Mouse (Mus musculus) limb, embryonic 12.5 days (tissue): ENCODE data around the gene Scg5. TPM values are rescaled to one million over a fixed set of nuclear protein-coding genes. Genes with fewer than 3 reads are reported as not detected.

Experiments used
- ATAC-seq: fragments of 200-750 bp; cut with Nextera tagmentation; 2 replicates; pipeline ENCODE4 v1.8.0; 2017; ENCODE audit warnings: low read depth, moderate TSS enrichment; ENCODE audit not compliant: insufficient number of reproducible peaks, insufficient read depth, low FRiP score, low TSS enrichment
- H3K27ac ChIP-seq: fragments of 300-500 bp; sonication (generic); 2 replicates; pipeline ENCODE4 v1.5.1; 2016; ENCODE audit warnings: mild to moderate bottlenecking, moderate library complexity
- H3K27me3 ChIP-seq: fragments of 300-500 bp; sonication (generic); 2 replicates; pipeline ENCODE4 v1.6.1; 2016; ENCODE audit warnings: mild to moderate bottlenecking, moderate library complexity
- H3K36me3 ChIP-seq: fragments of 300-500 bp; sonication (generic); 2 replicates; pipeline ENCODE4 v1.6.1; 2016; ENCODE audit warnings: mild to moderate bottlenecking, moderate library complexity
- H3K4me1 ChIP-seq: fragments of 300-500 bp; sonication (generic); replicated peaks from 2 replicates; pipeline ENCODE4 v1.6.1; 2016
- H3K4me2 ChIP-seq: fragments of 300-500 bp; sonication (generic); 2 replicates; pipeline ENCODE4 v1.6.1; 2016; ENCODE audit warnings: mild to moderate bottlenecking, moderate library complexity
- H3K4me3 ChIP-seq: fragments of 300-500 bp; sonication (generic); replicated peaks from 2 replicates; pipeline ENCODE4 v1.5.1; 2016; ENCODE audit warnings: mild to moderate bottlenecking
- H3K9ac ChIP-seq: fragments of 300-500 bp; sonication (generic); replicated peaks from 2 replicates; pipeline ENCODE4 v1.6.1; 2016; ENCODE audit warnings: mild to moderate bottlenecking, moderate library complexity
- H3K9me3 ChIP-seq: fragments of 300-500 bp; sonication (generic); 2 replicates; pipeline ENCODE4 v1.6.1; 2016; ENCODE audit warnings: mild to moderate bottlenecking, moderate library complexity
- WGBS: fragments of 180-500 bp; shearing (Covaris S2); methylation state at CpG from one replicate; pipeline ENCODE4 v1.1.7; 2016; 5-methylcytosine and 5-hydroxymethylcytosine counted together
- polyA plus RNA-seq: library from polyadenylated mRNA; unstranded; fragments of >200 nt; fragmentation: Nextera tagmentation; extraction: Ambion mirVana; gene quantifications from 2 replicates; pipeline ENCODE4 v1.2.1, GENCODE M21; 2016

The Scg5 gene
- polyA plus RNA-seq, 1 experiment from 2014 or later = 1.6 TPM

- Histone ChIP-seq H3K27ac (no peak overlapping the region), H3K9ac (no peak overlapping the region), H3K27me3 (peaks cover 6% of the 10 kb centered on the region; the same call in 1 of the 2 replicates), H3K4me3 (no peak overlapping the region), H3K4me2 (no peak overlapping the region), H3K36me3 (no peaks in the 10 kb centered on the region), H3K9me3 (no peaks in the 10 kb centered on the region), H3K4me1 (peaks cover 4% of the 10 kb centered on the region; the same call in 1 of the 2 replicates)
- 16% methylated on average over 1 of the region's 1 CpGs for WGBS
- no peak for ATAC-seq
These were observed 25.2 kb downstream of the Scg5 start for GRCm38 (mm10) chr2:113803753-113804152.

DNA sequence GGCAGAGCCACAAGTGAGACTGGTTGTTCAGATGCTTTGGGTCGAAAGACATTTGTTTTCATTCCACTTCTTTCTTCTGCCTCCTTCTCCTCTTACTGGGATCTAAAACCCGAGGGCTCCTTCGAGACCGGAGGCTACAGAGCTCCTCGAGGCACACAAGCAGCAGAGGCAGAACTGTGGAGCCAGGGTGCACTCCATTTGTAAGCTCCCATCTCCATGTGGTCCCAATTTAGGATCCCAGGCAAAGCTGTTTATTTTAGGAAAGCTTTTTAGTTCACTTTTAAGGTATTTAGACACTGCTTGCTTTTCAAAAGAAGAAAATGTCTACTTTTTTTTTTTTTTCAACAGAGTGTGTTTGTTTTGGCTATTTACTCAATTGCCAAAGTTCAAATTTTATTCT lies 28.1 kb downstream of the Scg5 start:
- peaks cover 4% of the 10 kb centered on the region; the same call in 1 of the 2 replicates for H3K4me1 ChIP-seq
- WGBS = 36% methylated on average over 5 of the region's 5 CpGs
- H3K27me3 ChIP-seq = peaks cover 3% of the 10 kb centered on the region; the same call in 1 of the 2 replicates
- H3K27ac ChIP-seq = no peak overlapping the region
- H3K9ac ChIP-seq = no peak overlapping the region
- no peak overlapping the region for H3K4me3 ChIP-seq
- H3K9me3 ChIP-seq = no peaks in the 10 kb centered on the region
- H3K36me3 ChIP-seq = no peaks in the 10 kb centered on the region
- no peak for ATAC-seq
- H3K4me2 ChIP-seq = no peak overlapping the region

GRCm38 (mm10) chr2:113798605-113799004 lies 30.3 kb downstream of the Scg5 start:
- Histone ChIP-seq H3K27ac (no peak overlapping the region), H3K36me3 (no peaks in the 10 kb centered on the region), H3K4me3 (no peak overlapping the region), H3K9me3 (no peaks in the 10 kb centered on the region), H3K4me2 (no peak overlapping the region), H3K27me3 (no peaks in the 10 kb centered on the region), H3K9ac (no peak overlapping the region), H3K4me1 (peaks cover 4% of the 10 kb centered on the region; the same call in 1 of the 2 replicates)
- 59% methylated on average over 13 of the region's 13 CpGs for WGBS
- ATAC-seq = no peak

- Histone ChIP-seq H3K27me3 (no peaks in the 10 kb centered on the region), H3K4me2 (no peak overlapping the region), H3K27ac (no peak overlapping the region), H3K9ac (no peak overlapping the region), H3K4me3 (no peak overlapping the region), H3K9me3 (no peaks in the 10 kb centered on the region), H3K4me1 (no peaks in the 10 kb centered on the region), H3K36me3 (no peaks in the 10 kb centered on the region)
- WGBS = 37% methylated on average over 4 of the region's 4 CpGs
- ATAC-seq = no peak
These were observed 33.7 kb downstream of the Scg5 start for GRCm38 (mm10) chr2:113795186-113795585.

GRCm38 (mm10) chr2:113793521-113793920 lies 35.4 kb downstream of the Scg5 start:
- 85% methylated on average over 3 of the region's 3 CpGs for WGBS
- Histone ChIP-seq H3K27me3 (no peaks in the 10 kb centered on the region), H3K9ac (no peak overlapping the region), H3K4me2 (no peak overlapping the region), H3K4me3 (no peak overlapping the region), H3K9me3 (no peaks in the 10 kb centered on the region), H3K4me1 (no peaks in the 10 kb centered on the region), H3K36me3 (no peaks in the 10 kb centered on the region), H3K27ac (no peak overlapping the region)
- ATAC-seq = no peak

DNA sequence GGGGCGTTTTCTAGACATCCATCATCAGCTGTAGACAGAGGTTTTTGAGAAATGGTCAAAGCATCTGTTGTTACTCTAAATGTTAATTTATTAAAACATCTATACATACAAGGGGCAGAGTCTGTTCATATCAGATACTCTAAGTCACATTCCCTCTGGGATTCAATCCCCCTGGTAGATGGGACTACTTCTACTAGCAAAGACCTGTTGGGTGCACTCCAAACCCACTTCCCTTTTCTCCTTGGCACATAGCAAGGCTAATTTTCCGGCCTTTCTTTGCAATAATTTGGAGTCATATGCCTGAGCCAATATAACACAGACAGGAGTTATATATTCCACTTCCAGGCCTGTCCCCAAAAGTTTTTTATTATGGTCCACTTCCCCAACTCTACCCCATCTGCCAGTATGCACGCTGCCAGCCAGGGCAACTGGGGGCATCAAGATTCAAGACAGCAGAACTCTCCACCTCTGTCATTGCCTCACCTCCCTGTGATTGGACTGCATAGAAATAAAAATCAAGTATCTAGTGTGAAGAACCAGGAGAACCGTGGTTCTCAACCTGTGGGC lies 40.0 kb downstream of the Scg5 start:
- Histone ChIP-seq H3K27ac (no peak overlapping the region), H3K4me3 (no peak overlapping the region), H3K4me1 (no peaks in the 10 kb centered on the region), H3K36me3 (no peaks in the 10 kb centered on the region), H3K9ac (no peak overlapping the region), H3K4me2 (no peak overlapping the region), H3K27me3 (no peaks in the 10 kb centered on the region), H3K9me3 (no peaks in the 10 kb centered on the region)
- ATAC-seq = no peak
- WGBS = 85% methylated on average over 4 of the region's 4 CpGs

DNA sequence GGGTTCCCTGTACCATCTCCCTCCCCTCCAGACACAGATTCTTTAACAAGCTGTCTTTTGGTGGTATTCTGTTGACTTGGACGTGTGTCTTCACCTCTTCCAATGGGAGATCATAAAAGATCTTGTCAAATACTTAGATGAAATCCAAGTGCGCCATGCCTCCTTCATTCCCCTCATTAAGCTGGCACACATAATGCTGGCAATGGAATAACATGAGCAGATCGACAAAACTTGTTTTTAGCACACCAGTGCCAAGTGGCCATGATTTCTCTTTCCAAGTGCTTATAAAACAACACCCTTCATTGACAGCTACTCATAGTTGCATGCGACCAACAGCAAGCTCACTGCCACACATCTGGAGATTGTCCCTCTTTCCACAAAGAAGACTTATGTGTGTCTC lies 41.0 kb downstream of the Scg5 start:
- Histone ChIP-seq H3K4me3 (no peak overlapping the region), H3K9ac (no peak overlapping the region), H3K27me3 (no peaks in the 10 kb centered on the region), H3K4me1 (no peaks in the 10 kb centered on the region), H3K27ac (no peak overlapping the region), H3K9me3 (no peaks in the 10 kb centered on the region), H3K36me3 (no peaks in the 10 kb centered on the region), H3K4me2 (no peak overlapping the region)
- WGBS = 91% methylated on average over 4 of the region's 4 CpGs
- ATAC-seq = no peak

GRCm38 (mm10) chr2:113784851-113785250 lies 44.1 kb downstream of the Scg5 start:
- Histone ChIP-seq H3K4me3 (no peak overlapping the region), H3K4me1 (no peaks in the 10 kb centered on the region), H3K4me2 (no peak overlapping the region), H3K27me3 (no peaks in the 10 kb centered on the region), H3K9ac (no peak overlapping the region), H3K27ac (no peak overlapping the region), H3K9me3 (no peaks in the 10 kb centered on the region), H3K36me3 (no peaks in the 10 kb centered on the region)
- WGBS = 17% methylated on average over 3 of the region's 3 CpGs
- no peak for ATAC-seq

GRCm38 (mm10) chr2:113781521-113781920 lies 47.4 kb downstream of the Scg5 start:
- H3K36me3 ChIP-seq = no peaks in the 10 kb centered on the region
- 82% methylated on average over 4 of the region's 4 CpGs for WGBS
- H3K4me2 ChIP-seq = no peak overlapping the region
- no peaks in the 10 kb centered on the region for H3K27me3 ChIP-seq
- H3K4me3 ChIP-seq = no peak overlapping the region
- no peak for ATAC-seq
- H3K27ac ChIP-seq = no peak overlapping the region
- no peak overlapping the region for H3K9ac ChIP-seq
- H3K4me1 ChIP-seq = no peaks in the 10 kb centered on the region
- no peaks in the 10 kb centered on the region for H3K9me3 ChIP-seq

DNA sequence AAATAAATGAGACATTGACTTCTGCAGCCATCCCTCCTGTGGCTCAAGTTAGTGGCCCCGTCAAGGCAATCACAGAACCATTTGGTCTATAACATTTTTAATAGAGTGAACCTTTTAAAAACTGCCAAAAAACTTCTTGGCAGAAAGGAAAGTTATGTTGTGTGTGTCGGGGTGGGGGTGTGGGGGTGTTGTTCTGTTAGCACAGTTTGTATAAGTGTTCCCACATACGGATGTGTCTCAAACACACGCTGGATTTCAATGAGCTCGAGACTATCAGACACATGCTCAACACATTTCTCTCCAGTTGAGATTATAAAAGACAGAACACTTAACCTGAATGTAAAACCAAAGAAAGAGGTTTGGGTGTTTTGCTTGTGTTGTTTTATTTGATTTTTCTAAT lies 47.8 kb downstream of the Scg5 start:
- no peaks in the 10 kb centered on the region for H3K36me3 ChIP-seq
- H3K4me1 ChIP-seq = no peaks in the 10 kb centered on the region
- no peak overlapping the region for H3K27ac ChIP-seq
- H3K4me2 ChIP-seq = no peak overlapping the region
- no peak for ATAC-seq
- 66% methylated on average over 5 of the region's 5 CpGs for WGBS
- no peak overlapping the region for H3K9ac ChIP-seq
- no peaks in the 10 kb centered on the region for H3K27me3 ChIP-seq
- H3K4me3 ChIP-seq = no peak overlapping the region
- no peaks in the 10 kb centered on the region for H3K9me3 ChIP-seq

GRCm38 (mm10) chr2:113779336-113779735 lies 49.6 kb downstream of the Scg5 start:
- H3K4me1 ChIP-seq = no peaks in the 10 kb centered on the region
- H3K9me3 ChIP-seq = no peaks in the 10 kb centered on the region
- no peak overlapping the region for H3K4me3 ChIP-seq
- no peak for ATAC-seq
- H3K9ac ChIP-seq = no peak overlapping the region
- H3K36me3 ChIP-seq = no peaks in the 10 kb centered on the region
- H3K27me3 ChIP-seq = no peaks in the 10 kb centered on the region
- 78% methylated on average over 3 of the region's 3 CpGs for WGBS
- H3K27ac ChIP-seq = no peak overlapping the region
- no peak overlapping the region for H3K4me2 ChIP-seq

GRCm38 (mm10) chr2:113778036-113778435 lies 50.9 kb downstream of the Scg5 start:
- no peak for ATAC-seq
- Histone ChIP-seq H3K4me1 (no peaks in the 10 kb centered on the region), H3K9me3 (no peaks in the 10 kb centered on the region), H3K27me3 (no peaks in the 10 kb centered on the region), H3K9ac (no peak overlapping the region), H3K36me3 (no peaks in the 10 kb centered on the region), H3K4me2 (no peak overlapping the region), H3K4me3 (no peak overlapping the region), H3K27ac (no peak overlapping the region)
- 73% methylated on average over 6 of the region's 6 CpGs for WGBS
